Mouse (Mus musculus): ENCODE results near the gene Ugt1a6b. TPM values are rescaled to one million over a fixed set of nuclear protein-coding genes. Genes with fewer than 3 reads are reported as not detected.

Gene Ugt1a6b
- polyA plus RNA-seq, 1 experiment from 2014 or later = not detected

DNA sequence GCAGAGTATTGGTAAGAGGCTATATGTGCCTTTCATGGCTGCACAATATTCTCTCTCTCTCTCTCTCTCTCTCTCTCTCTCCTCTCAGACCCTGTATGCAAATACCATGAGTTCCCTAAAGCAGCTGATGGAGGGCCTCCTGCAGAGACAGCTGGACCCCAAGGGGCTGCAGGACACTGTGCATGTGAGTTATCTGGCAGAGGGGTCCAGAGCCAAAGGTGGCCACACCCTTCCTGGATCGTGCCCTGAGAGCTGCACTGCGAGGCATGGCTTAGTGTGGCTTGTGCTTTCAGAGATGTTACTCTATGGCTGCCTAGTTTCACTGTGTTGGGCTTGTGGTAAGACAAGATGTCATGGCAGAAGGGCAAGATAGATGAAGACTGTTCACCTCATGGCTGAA is 144.6 kb downstream of the Ugt1a6b start:
- no peak overlapping the region for H3K4me3 ChIP-seq (ENCODE audit: low read length)
- H3K36me3 ChIP-seq (ENCODE audit: control insufficient read depth, insufficient read depth, low read length) = no peaks in the 10 kb centered on the region
- H3K27ac ChIP-seq (ENCODE audit: low read depth, low read length) = no peak overlapping the region
- no peak for ATAC-seq (ENCODE audit: low FRiP score, low TSS enrichment)
- no peaks in the 10 kb centered on the region for H3K27me3 ChIP-seq (ENCODE audit: control insufficient read depth, insufficient read depth, low read length)
- H3K9me3 ChIP-seq (ENCODE audit: control insufficient read depth, low read length) = peaks cover 84% of the 10 kb centered on the region
- H3K9ac ChIP-seq (ENCODE audit: low read depth, low read length) = no peak overlapping the region
- no peak overlapping the region for H3K4me2 ChIP-seq (replicated peaks; ENCODE audit: low read depth, low read length)
- H3K4me1 ChIP-seq (ENCODE audit: control insufficient read depth, insufficient read depth, low read length) = no peaks in the 10 kb centered on the region
- 46% methylated on average over 2 of the region's 2 CpGs for WGBS

DNA sequence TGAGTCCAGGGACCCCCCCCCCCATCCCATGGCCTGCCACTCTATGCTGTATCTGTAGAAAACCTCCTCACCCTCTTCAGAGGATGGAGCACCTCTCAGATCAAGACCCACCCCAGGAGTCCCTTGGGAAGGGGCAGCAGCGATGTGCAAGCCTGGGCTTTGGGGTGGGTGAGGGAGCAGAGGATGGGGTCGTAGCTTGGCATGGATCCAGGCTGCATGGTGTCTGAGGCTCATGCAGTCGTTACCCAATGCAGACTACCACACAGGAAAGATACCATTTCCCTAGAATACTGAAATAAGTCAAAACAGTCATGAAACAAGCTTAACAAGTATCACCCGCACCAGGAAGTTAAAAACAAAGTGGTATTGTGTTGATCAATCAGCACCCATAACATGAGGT is 145.6 kb downstream of the Ugt1a6b start:
- H3K4me3 ChIP-seq (ENCODE audit: low read length) = no peak overlapping the region
- H3K36me3 ChIP-seq (ENCODE audit: control insufficient read depth, insufficient read depth, low read length) = no peaks in the 10 kb centered on the region
- no peak overlapping the region for H3K9ac ChIP-seq (ENCODE audit: low read depth, low read length)
- 72% methylated on average over 4 of the region's 4 CpGs for WGBS
- peaks cover 83% of the 10 kb centered on the region for H3K9me3 ChIP-seq (ENCODE audit: control insufficient read depth, low read length)
- no peak overlapping the region for H3K27ac ChIP-seq (ENCODE audit: low read depth, low read length)
- no peak for ATAC-seq (ENCODE audit: low FRiP score, low TSS enrichment)
- no peaks in the 10 kb centered on the region for H3K27me3 ChIP-seq (ENCODE audit: control insufficient read depth, insufficient read depth, low read length)
- no peak overlapping the region for H3K4me2 ChIP-seq (replicated peaks; ENCODE audit: low read depth, low read length)
- H3K4me1 ChIP-seq (ENCODE audit: control insufficient read depth, insufficient read depth, low read length) = no peaks in the 10 kb centered on the region

DNA sequence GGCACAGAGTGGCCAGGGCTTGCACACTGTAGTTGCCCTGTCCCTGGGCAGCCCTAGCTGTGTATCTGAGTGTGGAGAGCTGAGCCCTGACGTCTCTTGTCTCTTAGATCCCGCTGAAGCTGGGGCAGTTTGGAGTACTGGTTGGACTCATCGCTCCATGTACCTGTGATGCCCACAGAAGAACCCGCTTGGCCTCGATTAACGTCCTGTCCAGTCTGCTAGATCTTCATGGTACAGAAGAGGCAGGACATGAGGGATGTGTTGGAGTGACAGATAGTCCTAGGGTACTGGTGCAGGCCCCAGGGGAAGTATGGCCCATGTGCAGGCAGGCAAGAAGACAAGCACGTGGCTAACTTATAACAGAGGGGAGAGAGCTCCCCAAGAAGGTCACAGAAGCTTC is 146.5 kb downstream of the Ugt1a6b start:
- no peak for ATAC-seq (ENCODE audit: low FRiP score, low TSS enrichment)
- H3K9ac ChIP-seq (ENCODE audit: low read depth, low read length) = no peak overlapping the region
- no peak overlapping the region for H3K4me2 ChIP-seq (replicated peaks; ENCODE audit: low read depth, low read length)
- 80% methylated on average over 7 of the region's 7 CpGs for WGBS
- H3K36me3 ChIP-seq (ENCODE audit: control insufficient read depth, insufficient read depth, low read length) = no peaks in the 10 kb centered on the region
- no peak overlapping the region for H3K4me3 ChIP-seq (ENCODE audit: low read length)
- no peaks in the 10 kb centered on the region for H3K4me1 ChIP-seq (ENCODE audit: control insufficient read depth, insufficient read depth, low read length)
- peaks cover 81% of the 10 kb centered on the region for H3K9me3 ChIP-seq (ENCODE audit: control insufficient read depth, low read length)
- H3K27me3 ChIP-seq (ENCODE audit: control insufficient read depth, insufficient read depth, low read length) = no peaks in the 10 kb centered on the region
- no peak overlapping the region for H3K27ac ChIP-seq (ENCODE audit: low read depth, low read length)

DNA sequence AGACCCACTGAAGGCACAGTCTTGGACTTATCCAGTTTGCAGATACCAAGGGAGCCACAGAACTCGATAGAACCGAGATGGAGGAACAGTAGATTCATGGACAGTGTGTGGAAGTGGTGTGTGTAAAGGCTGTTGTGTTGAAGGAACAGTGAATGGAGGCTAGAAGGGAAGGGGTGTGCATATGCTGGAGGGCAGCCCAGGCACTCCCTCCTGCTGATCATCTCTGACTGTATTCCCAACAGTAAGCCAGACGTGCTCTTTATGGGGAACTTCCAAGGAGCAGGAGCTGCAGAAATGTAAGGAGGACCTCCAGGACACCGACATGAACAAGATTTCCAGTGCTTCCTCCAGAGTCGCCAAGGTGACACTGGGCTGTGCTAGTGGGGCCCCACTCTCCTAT is 147.0 kb downstream of the Ugt1a6b start:
- H3K27ac ChIP-seq (ENCODE audit: low read depth, low read length) = no peak overlapping the region
- H3K4me3 ChIP-seq (ENCODE audit: low read length) = no peak overlapping the region
- peaks cover 81% of the 10 kb centered on the region for H3K9me3 ChIP-seq (ENCODE audit: control insufficient read depth, low read length)
- H3K27me3 ChIP-seq (ENCODE audit: control insufficient read depth, insufficient read depth, low read length) = no peaks in the 10 kb centered on the region
- WGBS = 82% methylated on average over 5 of the region's 5 CpGs
- no peak overlapping the region for H3K4me2 ChIP-seq (replicated peaks; ENCODE audit: low read depth, low read length)
- no peaks in the 10 kb centered on the region for H3K36me3 ChIP-seq (ENCODE audit: control insufficient read depth, insufficient read depth, low read length)
- no peaks in the 10 kb centered on the region for H3K4me1 ChIP-seq (ENCODE audit: control insufficient read depth, insufficient read depth, low read length)
- no peak for ATAC-seq (ENCODE audit: low FRiP score, low TSS enrichment)
- no peak overlapping the region for H3K9ac ChIP-seq (ENCODE audit: low read depth, low read length)

DNA sequence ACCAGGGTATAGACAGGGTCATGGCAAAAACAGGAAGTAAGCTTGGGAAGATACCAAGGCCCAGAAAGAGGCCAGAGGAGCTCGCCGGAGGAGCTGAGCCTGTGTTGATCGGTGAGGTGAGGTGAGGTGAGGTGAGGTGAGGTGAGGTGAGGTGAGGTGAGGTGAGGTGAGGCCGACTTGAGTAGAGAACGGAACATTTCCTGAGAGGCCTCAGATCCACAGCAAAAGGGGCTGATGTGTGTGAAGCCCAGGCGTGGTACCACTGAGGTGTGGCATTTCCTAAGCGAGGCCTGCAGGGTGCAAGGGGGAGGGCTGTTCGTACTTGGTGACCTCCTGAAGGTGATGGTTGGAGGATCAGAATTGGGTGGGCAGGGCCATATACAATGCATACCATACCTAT is 150.1 kb downstream of the Ugt1a6b start:
- 68% methylated on average over 8 of the region's 8 CpGs for WGBS
- no peak for ATAC-seq (ENCODE audit: low FRiP score, low TSS enrichment)
- Histone ChIP-seq H3K9me3 (ENCODE audit: control insufficient read depth, low read length) (peaks cover 72% of the 10 kb centered on the region), H3K4me3 (ENCODE audit: low read length) (no peak overlapping the region), H3K4me1 (ENCODE audit: control insufficient read depth, insufficient read depth, low read length) (no peaks in the 10 kb centered on the region), H3K27me3 (ENCODE audit: control insufficient read depth, insufficient read depth, low read length) (no peaks in the 10 kb centered on the region), H3K4me2 (replicated peaks; ENCODE audit: low read depth, low read length) (no peak overlapping the region), H3K36me3 (ENCODE audit: control insufficient read depth, insufficient read depth, low read length) (no peaks in the 10 kb centered on the region), H3K9ac (ENCODE audit: low read depth, low read length) (no peak overlapping the region), H3K27ac (ENCODE audit: low read depth, low read length) (no peak overlapping the region)

DNA sequence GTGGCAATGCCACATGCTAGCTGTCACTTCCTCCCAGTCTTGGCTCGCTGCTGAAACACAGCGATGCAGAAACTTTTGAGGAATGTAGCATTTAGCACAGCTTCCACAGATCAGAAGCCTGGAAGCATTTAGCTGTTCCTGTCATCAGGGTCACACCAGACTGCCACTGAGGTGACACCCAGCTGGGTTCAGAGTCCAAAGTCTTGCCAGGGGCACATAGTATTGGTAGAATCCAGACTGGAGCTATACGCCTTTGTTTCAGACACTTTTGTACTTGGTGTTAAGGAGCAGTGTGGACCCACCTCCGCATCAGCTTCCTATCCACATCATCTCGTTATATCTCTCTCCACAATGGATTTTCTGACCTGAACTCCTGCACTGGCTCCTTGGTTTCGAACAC is 150.5 kb downstream of the Ugt1a6b start:
- Histone ChIP-seq H3K27me3 (ENCODE audit: control insufficient read depth, insufficient read depth, low read length) (no peaks in the 10 kb centered on the region), H3K9me3 (ENCODE audit: control insufficient read depth, low read length) (peaks cover 67% of the 10 kb centered on the region), H3K9ac (ENCODE audit: low read depth, low read length) (no peak overlapping the region), H3K27ac (ENCODE audit: low read depth, low read length) (no peak overlapping the region), H3K4me2 (replicated peaks; ENCODE audit: low read depth, low read length) (no peak overlapping the region), H3K4me1 (ENCODE audit: control insufficient read depth, insufficient read depth, low read length) (no peaks in the 10 kb centered on the region), H3K4me3 (ENCODE audit: low read length) (no peak overlapping the region), H3K36me3 (ENCODE audit: control insufficient read depth, insufficient read depth, low read length) (no peaks in the 10 kb centered on the region)
- WGBS = 76% methylated on average over 6 of the region's 6 CpGs
- ATAC-seq (ENCODE audit: low FRiP score, low TSS enrichment) = no peak

DNA sequence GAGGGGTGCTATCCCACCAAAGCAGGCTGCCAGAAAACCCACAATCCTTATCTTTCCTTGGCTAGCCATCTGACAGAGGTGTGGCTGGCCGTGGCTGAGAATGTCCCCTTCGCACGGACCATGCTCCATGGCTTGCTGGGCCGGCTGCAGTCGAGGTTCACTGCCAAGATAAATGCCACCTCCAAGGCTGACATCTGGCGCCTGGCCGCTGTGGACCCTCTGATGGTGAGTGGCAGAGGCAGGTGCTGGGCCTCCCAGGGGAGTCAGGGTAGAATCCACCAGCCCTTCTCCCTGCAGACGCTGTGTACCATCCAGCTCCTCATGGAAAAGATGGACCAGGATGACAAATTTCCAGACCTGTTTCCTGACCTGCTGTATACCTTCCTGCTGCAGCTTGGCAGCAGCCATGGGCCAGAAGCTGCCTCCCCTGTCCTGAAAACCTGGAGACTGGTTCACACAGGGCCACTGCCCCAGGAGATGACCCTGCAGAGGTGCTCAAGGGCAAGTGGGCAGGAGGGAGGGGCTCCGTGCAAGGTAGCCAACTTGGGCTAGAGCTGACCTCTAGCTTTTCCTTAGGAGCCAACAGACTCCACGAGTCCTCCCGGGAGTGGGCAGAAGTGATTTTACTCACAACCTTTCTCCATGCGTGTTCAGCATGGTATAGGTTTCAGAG is 151.9 kb downstream of the Ugt1a6b start:
- 87% methylated on average over 12 of the region's 12 CpGs for WGBS
- no peaks in the 10 kb centered on the region for H3K27me3 ChIP-seq (ENCODE audit: control insufficient read depth, insufficient read depth, low read length)

DNA sequence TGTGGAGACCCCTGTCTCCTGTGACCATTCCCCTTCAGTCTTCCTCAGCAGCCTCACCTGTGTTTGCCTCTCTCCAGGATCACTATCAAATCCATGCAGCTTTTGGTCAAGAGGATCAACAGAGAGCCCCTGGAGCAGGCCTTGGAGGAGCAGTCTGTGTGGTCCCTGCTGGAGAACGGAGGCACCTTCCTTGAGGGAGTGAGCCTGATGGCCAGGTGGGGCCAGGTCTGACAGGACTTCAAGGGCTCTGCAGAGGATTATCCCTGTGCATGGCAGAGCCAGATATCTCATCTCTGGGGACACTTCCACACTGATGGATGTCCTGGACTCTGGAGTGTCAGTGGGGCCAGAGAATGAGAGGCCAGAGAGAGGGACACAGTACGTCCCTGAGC is 152.4 kb downstream of the Ugt1a6b start:
- Histone ChIP-seq H3K9me3 (ENCODE audit: control insufficient read depth, low read length) (peaks cover 52% of the 10 kb centered on the region), H3K4me3 (ENCODE audit: low read length) (no peak overlapping the region), H3K27ac (ENCODE audit: low read depth, low read length) (no peak overlapping the region), H3K36me3 (ENCODE audit: control insufficient read depth, insufficient read depth, low read length) (peaks cover 4% of the 10 kb centered on the region; the same call in 1 of the 2 replicates), H3K27me3 (ENCODE audit: control insufficient read depth, insufficient read depth, low read length) (no peaks in the 10 kb centered on the region), H3K4me2 (replicated peaks; ENCODE audit: low read depth, low read length) (no peak overlapping the region), H3K9ac (ENCODE audit: low read depth, low read length) (no peak overlapping the region), H3K4me1 (ENCODE audit: control insufficient read depth, insufficient read depth, low read length) (no peaks in the 10 kb centered on the region; the same call in 1 of the 2 replicates)
- 60% methylated on average over 2 of the region's 2 CpGs for WGBS
- ATAC-seq (ENCODE audit: low FRiP score, low TSS enrichment) = no peak

More for the DNA sequence above, 151.9 kb downstream of the Ugt1a6b start:
- no peak overlapping the region for H3K4me2 ChIP-seq (replicated peaks; ENCODE audit: low read depth, low read length)
- H3K4me1 ChIP-seq (ENCODE audit: control insufficient read depth, insufficient read depth, low read length) = no peaks in the 10 kb centered on the region; the same call in 1 of the 2 replicates
- no peak overlapping the region for H3K9ac ChIP-seq (ENCODE audit: low read depth, low read length)
- ATAC-seq (ENCODE audit: low FRiP score, low TSS enrichment) = no peak
- no peaks in the 10 kb centered on the region for H3K36me3 ChIP-seq (ENCODE audit: control insufficient read depth, insufficient read depth, low read length)
- H3K9me3 ChIP-seq (ENCODE audit: control insufficient read depth, low read length) = peaks cover 57% of the 10 kb centered on the region
- no peak overlapping the region for H3K4me3 ChIP-seq (ENCODE audit: low read length)
- no peak overlapping the region for H3K27ac ChIP-seq (ENCODE audit: low read depth, low read length)

DNA sequence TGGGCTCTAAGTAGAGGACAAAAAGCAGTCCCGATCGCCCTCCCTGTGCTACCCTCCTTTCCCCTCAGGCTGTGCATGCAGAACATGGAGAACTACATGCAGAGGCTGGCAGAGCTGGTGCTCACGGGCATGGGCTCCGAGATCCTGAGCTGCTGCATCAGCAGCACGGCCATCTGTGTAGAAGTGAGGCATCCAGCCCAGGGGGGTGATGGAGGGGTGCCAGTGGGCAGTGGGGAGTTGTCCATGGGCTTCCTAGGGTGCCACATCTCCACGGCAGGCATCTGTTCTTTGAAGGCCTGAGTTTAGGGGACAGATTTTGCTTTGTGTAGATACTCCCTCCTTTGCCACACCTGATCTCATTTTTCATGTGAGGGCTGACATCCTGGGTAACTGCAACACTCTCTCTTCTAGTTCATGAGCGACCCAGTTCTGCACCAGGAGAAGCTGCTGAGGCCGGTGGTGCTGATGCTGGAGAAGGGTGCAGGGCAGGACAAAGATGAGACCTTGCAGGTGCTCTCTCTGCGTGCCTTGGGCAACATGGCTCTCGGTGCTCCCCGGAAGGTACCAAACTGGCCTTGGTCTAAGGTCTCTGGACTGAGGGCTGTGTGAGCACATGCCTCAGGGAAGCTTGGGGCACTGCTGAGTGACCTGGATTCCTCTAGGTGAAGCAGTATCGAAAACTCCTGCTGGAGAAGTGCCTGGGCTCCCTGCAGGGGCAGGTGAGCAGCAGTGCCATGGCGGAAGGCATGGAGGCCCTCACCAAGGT is 153.1 kb downstream of the Ugt1a6b start:
- Histone ChIP-seq H3K9ac (ENCODE audit: low read depth, low read length) (no peak overlapping the region), H3K4me1 (ENCODE audit: control insufficient read depth, insufficient read depth, low read length) (no peaks in the 10 kb centered on the region; the same call in 1 of the 2 replicates), H3K36me3 (ENCODE audit: control insufficient read depth, insufficient read depth, low read length) (peaks cover 12% of the 10 kb centered on the region), H3K4me3 (ENCODE audit: low read length) (no peak overlapping the region), H3K27ac (ENCODE audit: low read depth, low read length) (no peak overlapping the region), H3K4me2 (replicated peaks; ENCODE audit: low read depth, low read length) (no peak overlapping the region), H3K27me3 (ENCODE audit: control insufficient read depth, insufficient read depth, low read length) (no peaks in the 10 kb centered on the region), H3K9me3 (ENCODE audit: control insufficient read depth, low read length) (peaks cover 47% of the 10 kb centered on the region)
- ATAC-seq (ENCODE audit: low FRiP score, low TSS enrichment) = no peak
- WGBS = 81% methylated on average over 13 of the region's 13 CpGs
